Mouse (Mus musculus): Measurements from ENCODE around the gene Cntfr. TPM values are rescaled to one million over a fixed set of nuclear protein-coding genes. Genes with fewer than 3 reads are reported as not detected.

Gene Cntfr
- polyA plus RNA-seq, 1 experiment from 2014 or later = 37.1 TPM

DNA sequence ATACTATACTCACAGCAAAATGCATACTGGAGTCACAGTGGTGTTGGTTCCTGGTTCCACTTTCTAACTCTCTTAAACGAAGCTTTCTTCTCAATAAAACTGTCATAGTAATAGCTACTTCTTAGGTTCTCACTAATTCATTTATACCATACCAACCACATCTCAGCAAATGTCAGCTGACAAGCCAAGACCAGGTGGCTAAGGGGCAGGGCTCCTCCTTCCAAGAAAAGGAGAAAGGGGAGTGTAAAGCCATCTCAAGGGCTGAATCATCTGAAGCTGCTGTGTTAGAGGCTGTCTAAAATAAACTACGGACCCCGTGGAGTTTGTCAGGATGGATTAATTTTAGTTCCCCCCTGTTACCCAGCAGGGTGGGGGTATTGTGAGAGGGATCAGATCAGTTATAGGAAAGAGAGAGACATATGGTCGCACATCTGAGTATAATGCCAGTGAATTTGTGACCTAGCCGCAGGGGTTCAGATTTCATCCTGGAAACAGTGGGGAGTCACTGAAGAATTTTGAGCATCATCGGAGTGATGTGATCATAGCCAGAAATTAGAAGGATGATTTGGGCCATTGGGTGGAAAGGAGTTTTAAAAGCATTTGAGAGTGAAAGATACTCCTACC is 55.6 kb downstream of the Cntfr start:
- H3K4me2 ChIP-seq (ENCODE audit: low read depth, low read length, severe bottlenecking) = no peak overlapping the region
- H3K27me3 ChIP-seq (ENCODE audit: control insufficient read depth, insufficient read depth, low read length) = no peaks in the 10 kb centered on the region
- H3K4me3 ChIP-seq (ENCODE audit: low read depth, low read length) = no peak overlapping the region
- 78% methylated on average over 6 of the region's 6 CpGs for WGBS
- DNase-seq (ENCODE audit: low spot score) = no peak
- no peak for ATAC-seq (replicated peaks; ENCODE audit: low FRiP score)
- H3K9ac ChIP-seq (ENCODE audit: low read length) = no peak overlapping the region
- H3K36me3 ChIP-seq (ENCODE audit: control insufficient read depth, insufficient read depth, low read length) = no peaks in the 10 kb centered on the region
- no peaks in the 10 kb centered on the region for H3K9me3 ChIP-seq (ENCODE audit: control insufficient read depth, low read length)
- no peak overlapping the region for H3K27ac ChIP-seq (ENCODE audit: low read depth, low read length)
- peaks cover 9% of the 10 kb centered on the region; the same call in 1 of the 2 replicates for H3K4me1 ChIP-seq (replicated peaks; ENCODE audit: control insufficient read depth, insufficient read depth, low read length)

DNA sequence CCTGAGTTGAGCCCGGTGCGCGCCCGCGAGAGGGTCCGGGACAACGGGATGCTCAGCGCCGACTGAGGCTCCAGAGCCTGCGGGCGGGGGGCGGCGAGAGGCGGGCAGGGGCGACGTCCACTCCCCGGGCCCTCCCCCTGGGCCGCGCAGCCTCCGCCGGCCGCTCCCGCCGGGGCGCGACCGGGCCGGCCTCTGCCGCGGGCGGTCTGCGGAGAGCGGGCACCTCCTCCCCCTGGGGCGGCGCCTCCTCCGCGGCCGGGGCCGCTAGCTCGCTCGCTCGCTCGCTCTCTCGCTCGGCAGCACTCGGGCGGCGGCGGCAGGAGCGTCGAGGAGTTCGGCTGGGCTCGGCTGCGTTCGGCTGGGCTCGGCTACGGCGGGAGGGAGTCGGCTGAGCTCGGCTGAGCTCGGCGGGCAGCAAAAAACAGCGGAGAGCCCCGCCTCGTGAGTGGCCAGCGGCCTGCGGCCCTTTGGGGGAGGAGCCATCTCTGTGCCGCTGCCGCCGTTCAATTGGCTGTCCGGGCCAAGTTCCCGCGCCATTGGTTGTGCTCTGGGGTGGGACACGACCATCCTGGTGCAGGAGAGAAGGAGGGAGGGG is 56.9 kb downstream of the Cntfr start, which contains the start of gene Enho:
Enho (minus strand) TSS at position 412 of the 595 bp plus-strand sequence.
- Histone ChIP-seq H3K4me2 (ENCODE audit: low read depth, low read length, severe bottlenecking) (peak within 1 kb of the TSS; percentile 76), H3K4me1 (replicated peaks; ENCODE audit: control insufficient read depth, insufficient read depth, low read length) (peaks cover 9% of the 10 kb centered on the region; the same call in 1 of the 2 replicates), H3K27ac (ENCODE audit: low read depth, low read length) (peak within 1 kb of the TSS; percentile 60; the same call in 1 of the 2 replicates), H3K9ac (ENCODE audit: low read length) (peak within 1 kb of the TSS; percentile 93), H3K36me3 (ENCODE audit: control insufficient read depth, insufficient read depth, low read length) (no peaks in the 10 kb centered on the region), H3K9me3 (ENCODE audit: control insufficient read depth, low read length) (no peaks in the 10 kb centered on the region), H3K4me3 (ENCODE audit: low read depth, low read length) (peak within 1 kb of the TSS; percentile 65), H3K27me3 (ENCODE audit: control insufficient read depth, insufficient read depth, low read length) (no peaks in the 10 kb centered on the region)
- DNase-seq (ENCODE audit: low spot score) (peak; percentile 98), ATAC-seq (replicated peaks; ENCODE audit: low FRiP score) (peak; percentile 94)
- WGBS = under 1% methylated on average over 62 of the region's 74 CpGs

DNA sequence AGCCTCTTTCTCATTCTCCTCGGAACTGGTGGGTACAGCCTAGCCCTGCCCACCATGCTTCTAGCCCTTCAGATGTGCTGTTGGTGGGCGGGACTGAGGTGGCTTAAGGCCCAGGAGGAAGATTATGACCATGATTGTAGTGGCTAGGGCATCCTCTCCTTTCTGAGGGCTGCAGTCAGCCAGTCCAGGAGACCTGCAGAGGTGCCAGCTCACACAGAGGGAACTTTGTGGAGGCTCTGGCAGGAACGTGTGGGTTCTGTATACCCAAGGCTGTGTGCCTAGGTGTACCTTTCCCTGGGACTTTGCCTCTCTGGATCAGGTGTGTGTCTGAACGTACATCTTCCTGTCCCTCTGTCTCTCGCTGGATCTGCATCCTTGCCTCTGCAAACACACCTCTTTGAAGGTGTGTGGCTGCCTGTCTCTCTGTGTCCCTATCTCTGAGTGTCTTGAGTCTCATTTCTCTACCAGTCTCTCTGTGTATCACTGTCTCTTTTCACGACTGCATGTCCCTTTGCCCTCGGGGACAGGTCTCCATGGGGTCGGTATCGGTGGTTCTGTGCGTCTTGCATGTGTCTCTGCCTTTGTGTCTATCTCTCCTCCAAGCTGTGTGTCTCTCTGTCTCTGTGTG is 57.6 kb downstream of the Cntfr start:
- H3K9ac ChIP-seq (ENCODE audit: low read length) = peak overlapping the region; percentile 93
- H3K4me2 ChIP-seq (ENCODE audit: low read depth, low read length, severe bottlenecking) = peak overlapping the region; percentile 76
- H3K4me1 ChIP-seq (replicated peaks; ENCODE audit: control insufficient read depth, insufficient read depth, low read length) = peaks cover 9% of the 10 kb centered on the region; the same call in 1 of the 2 replicates
- no peaks in the 10 kb centered on the region for H3K27me3 ChIP-seq (ENCODE audit: control insufficient read depth, insufficient read depth, low read length)
- ATAC-seq (replicated peaks; ENCODE audit: low FRiP score) (no peak), DNase-seq (ENCODE audit: low spot score) (no peak)
- no peaks in the 10 kb centered on the region for H3K36me3 ChIP-seq (ENCODE audit: control insufficient read depth, insufficient read depth, low read length)
- peak overlapping the region; percentile 65 for H3K4me3 ChIP-seq (ENCODE audit: low read depth, low read length)
- H3K9me3 ChIP-seq (ENCODE audit: control insufficient read depth, low read length) = no peaks in the 10 kb centered on the region
- H3K27ac ChIP-seq (ENCODE audit: low read depth, low read length) = no peak overlapping the region
- 8% methylated on average over 10 of the region's 10 CpGs for WGBS

DNA sequence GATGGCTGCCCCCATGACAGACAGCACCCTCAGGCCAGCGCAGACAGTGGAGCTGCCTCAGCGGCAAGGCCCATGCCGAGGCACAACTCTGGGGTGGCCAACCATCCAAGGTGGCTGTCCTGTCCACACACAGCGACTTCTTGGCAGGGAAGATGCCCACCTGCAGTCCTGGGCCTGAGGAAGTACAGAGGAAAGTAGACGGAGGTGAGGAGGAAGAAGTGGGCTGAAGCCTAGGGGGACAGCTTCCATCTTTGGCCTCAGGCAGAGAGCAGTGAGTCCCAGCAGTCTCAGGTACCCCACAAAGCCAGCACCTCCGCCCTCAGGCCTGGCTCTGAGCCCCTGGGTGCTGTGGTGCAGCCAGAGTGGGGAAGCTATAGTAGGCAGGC is 58.1 kb downstream of the Cntfr start:
- Histone ChIP-seq H3K9me3 (ENCODE audit: control insufficient read depth, low read length) (no peaks in the 10 kb centered on the region), H3K36me3 (ENCODE audit: control insufficient read depth, insufficient read depth, low read length) (no peaks in the 10 kb centered on the region), H3K4me2 (ENCODE audit: low read depth, low read length, severe bottlenecking) (peak overlapping the region; percentile 76), H3K4me3 (ENCODE audit: low read depth, low read length) (peak overlapping the region; percentile 65), H3K27me3 (ENCODE audit: control insufficient read depth, insufficient read depth, low read length) (no peaks in the 10 kb centered on the region), H3K4me1 (replicated peaks; ENCODE audit: control insufficient read depth, insufficient read depth, low read length) (peaks cover 9% of the 10 kb centered on the region; the same call in 1 of the 2 replicates), H3K9ac (ENCODE audit: low read length) (peak overlapping the region; percentile 93; the same call in 1 of the 2 replicates), H3K27ac (ENCODE audit: low read depth, low read length) (no peak overlapping the region)
- DNase-seq (ENCODE audit: low spot score) (no peak), ATAC-seq (replicated peaks; ENCODE audit: low FRiP score) (no peak)
- WGBS = 87% methylated on average over 6 of the region's 6 CpGs

DNA sequence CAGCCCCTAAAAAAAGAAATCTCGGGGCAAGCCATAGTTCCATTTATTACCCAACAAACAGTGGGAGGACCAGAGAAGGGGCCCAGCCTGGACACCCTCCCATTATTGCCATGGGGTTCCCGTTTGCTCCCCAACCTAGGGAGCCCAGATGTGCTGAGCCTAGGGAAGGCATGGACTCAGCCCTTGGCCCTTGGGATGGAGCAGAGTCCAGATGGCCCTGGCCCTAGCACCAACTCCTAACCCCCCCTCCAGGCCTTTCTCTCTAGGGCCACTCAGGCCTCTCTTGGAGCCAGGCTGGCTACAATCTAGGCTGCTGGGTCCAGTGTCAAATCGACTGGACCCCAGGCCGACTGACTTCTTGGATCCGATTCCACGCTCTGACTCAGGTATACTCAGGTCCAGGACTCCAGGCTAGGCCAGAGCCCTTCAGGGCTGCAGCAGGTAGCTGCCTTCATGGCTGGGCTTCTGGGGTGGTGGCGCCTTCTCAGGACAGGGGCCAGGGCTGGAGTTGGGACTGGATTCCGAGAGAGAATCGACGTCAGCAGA is 58.6 kb downstream of the Cntfr start:
- H3K4me1 ChIP-seq (replicated peaks; ENCODE audit: control insufficient read depth, insufficient read depth, low read length) = peaks cover 9% of the 10 kb centered on the region; the same call in 1 of the 2 replicates
- H3K4me3 ChIP-seq (ENCODE audit: low read depth, low read length) = no peak overlapping the region
- no peak for ATAC-seq (replicated peaks; ENCODE audit: low FRiP score)
- no peak overlapping the region for H3K4me2 ChIP-seq (ENCODE audit: low read depth, low read length, severe bottlenecking)
- no peaks in the 10 kb centered on the region for H3K36me3 ChIP-seq (ENCODE audit: control insufficient read depth, insufficient read depth, low read length)
- no peak overlapping the region for H3K27ac ChIP-seq (ENCODE audit: low read depth, low read length)
- no peak overlapping the region for H3K9ac ChIP-seq (ENCODE audit: low read length)
- 94% methylated on average over 10 of the region's 10 CpGs for WGBS
- H3K9me3 ChIP-seq (ENCODE audit: control insufficient read depth, low read length) = no peaks in the 10 kb centered on the region
- DNase-seq (ENCODE audit: low spot score) = no peak
- no peaks in the 10 kb centered on the region for H3K27me3 ChIP-seq (ENCODE audit: control insufficient read depth, insufficient read depth, low read length)

DNA sequence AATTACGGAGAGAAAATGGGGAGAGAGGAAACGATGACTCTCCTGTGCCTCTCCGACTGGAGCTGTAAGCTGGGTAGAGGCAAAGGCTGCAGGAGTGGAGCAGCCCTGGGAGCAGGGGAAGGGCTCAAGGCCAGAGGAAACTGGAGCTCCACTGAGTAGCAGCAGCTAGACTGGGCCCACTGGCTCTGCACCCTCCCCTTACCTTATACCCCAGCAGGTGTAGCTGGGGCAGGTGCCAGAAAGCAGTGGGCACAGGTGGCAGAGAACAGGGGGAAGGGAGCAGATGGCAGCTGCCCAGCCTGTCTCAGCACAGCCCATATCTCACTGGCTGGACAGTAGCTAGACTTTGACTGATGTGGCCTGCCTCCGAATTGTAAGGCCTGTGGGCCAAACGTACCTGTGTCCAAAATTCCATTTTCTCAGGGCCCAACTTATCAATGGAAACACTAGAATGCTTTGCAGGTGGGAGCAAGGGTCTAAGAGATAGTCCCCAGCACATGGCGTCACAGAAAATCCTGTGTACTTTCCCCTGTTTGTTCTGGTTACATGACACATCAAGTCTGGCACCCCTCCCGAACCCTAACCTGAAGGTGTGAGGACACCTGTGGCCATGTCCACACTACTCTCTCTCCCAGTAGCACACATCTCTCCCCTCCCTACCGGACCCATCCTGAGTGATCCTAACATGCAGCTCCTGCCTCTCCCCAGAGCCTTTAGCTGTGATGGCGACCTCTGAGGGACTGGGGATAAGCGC is 59.8 kb downstream of the Cntfr start:
- Histone ChIP-seq H3K4me2 (ENCODE audit: low read depth, low read length, severe bottlenecking) (no peak overlapping the region), H3K27me3 (ENCODE audit: control insufficient read depth, insufficient read depth, low read length) (no peaks in the 10 kb centered on the region; the same call in 1 of the 2 replicates), H3K4me3 (ENCODE audit: low read depth, low read length) (no peak overlapping the region), H3K9ac (ENCODE audit: low read length) (no peak overlapping the region), H3K36me3 (ENCODE audit: control insufficient read depth, insufficient read depth, low read length) (no peaks in the 10 kb centered on the region), H3K9me3 (ENCODE audit: control insufficient read depth, low read length) (no peaks in the 10 kb centered on the region), H3K4me1 (replicated peaks; ENCODE audit: control insufficient read depth, insufficient read depth, low read length) (peaks cover 11% of the 10 kb centered on the region; the same call in 1 of the 2 replicates), H3K27ac (ENCODE audit: low read depth, low read length) (no peak overlapping the region)
- 88% methylated on average over 10 of the region's 10 CpGs for WGBS
- no peak for DNase-seq (ENCODE audit: low spot score)
- no peak for ATAC-seq (replicated peaks; ENCODE audit: low FRiP score)

DNA sequence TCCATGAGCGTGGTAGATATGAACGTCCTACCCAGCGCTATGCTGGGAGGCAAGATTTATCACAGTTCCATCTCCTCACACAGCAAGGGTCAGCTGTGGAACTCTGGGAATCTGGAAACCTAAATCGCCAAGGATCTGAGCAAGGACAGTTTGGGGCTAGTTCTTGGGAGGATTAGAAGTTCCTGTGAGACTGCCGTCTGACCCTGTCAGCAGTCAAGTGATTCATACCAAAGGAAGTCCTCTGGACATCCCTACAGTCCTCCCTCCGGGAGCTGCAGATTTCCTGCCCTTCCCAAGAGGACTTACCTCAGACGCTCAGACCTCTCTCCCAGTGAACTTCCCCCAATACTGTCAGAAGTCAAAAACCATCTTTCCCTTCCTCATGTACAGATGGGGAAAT is 60.5 kb downstream of the Cntfr start:
- Histone ChIP-seq H3K4me1 (replicated peaks; ENCODE audit: control insufficient read depth, insufficient read depth, low read length) (peaks cover 18% of the 10 kb centered on the region; the same call in 1 of the 2 replicates), H3K4me2 (ENCODE audit: low read depth, low read length, severe bottlenecking) (no peak overlapping the region), H3K27me3 (ENCODE audit: control insufficient read depth, insufficient read depth, low read length) (no peaks in the 10 kb centered on the region; the same call in 1 of the 2 replicates), H3K27ac (ENCODE audit: low read depth, low read length) (no peak overlapping the region), H3K9me3 (ENCODE audit: control insufficient read depth, low read length) (no peaks in the 10 kb centered on the region), H3K36me3 (ENCODE audit: control insufficient read depth, insufficient read depth, low read length) (no peaks in the 10 kb centered on the region), H3K4me3 (ENCODE audit: low read depth, low read length) (no peak overlapping the region), H3K9ac (ENCODE audit: low read length) (no peak overlapping the region)
- ATAC-seq (replicated peaks; ENCODE audit: low FRiP score) (no peak), DNase-seq (ENCODE audit: low spot score) (no peak)
- 73% methylated on average over 7 of the region's 7 CpGs for WGBS

DNA sequence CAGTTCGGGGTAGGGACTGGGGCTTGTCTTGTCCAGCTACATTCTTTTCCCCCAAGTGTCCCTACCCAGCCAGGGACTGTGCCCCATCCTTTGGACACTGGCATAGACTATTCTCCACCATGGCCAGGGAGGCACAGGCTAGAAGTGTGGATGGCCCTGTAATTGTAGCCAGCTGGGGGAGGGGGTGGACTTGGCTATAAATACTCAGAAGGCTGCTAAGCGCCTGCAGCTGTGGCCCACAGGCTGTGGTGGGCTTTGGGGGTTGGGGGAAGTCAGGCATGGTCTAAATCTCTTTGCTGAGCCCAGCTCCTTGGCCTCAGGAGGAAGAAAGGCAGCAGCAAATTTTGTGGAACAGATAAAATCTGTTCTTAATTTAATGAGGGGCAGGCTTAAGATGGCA is 61.0 kb downstream of the Cntfr start:
- Histone ChIP-seq H3K27me3 (ENCODE audit: control insufficient read depth, insufficient read depth, low read length) (no peaks in the 10 kb centered on the region; the same call in 1 of the 2 replicates), H3K9ac (ENCODE audit: low read length) (0 out of 2 replicates have a peak overlapping the region, but pooled peaks have one; percentile 21), H3K4me3 (ENCODE audit: low read depth, low read length) (no peak overlapping the region), H3K4me1 (replicated peaks; ENCODE audit: control insufficient read depth, insufficient read depth, low read length) (peaks cover 22% of the 10 kb centered on the region), H3K36me3 (ENCODE audit: control insufficient read depth, insufficient read depth, low read length) (no peaks in the 10 kb centered on the region), H3K27ac (ENCODE audit: low read depth, low read length) (no peak overlapping the region), H3K9me3 (ENCODE audit: control insufficient read depth, low read length) (no peaks in the 10 kb centered on the region), H3K4me2 (ENCODE audit: low read depth, low read length, severe bottlenecking) (no peak overlapping the region)
- ATAC-seq (replicated peaks; ENCODE audit: low FRiP score) (no peak), DNase-seq (ENCODE audit: low spot score) (no peak)
- WGBS = 60% methylated on average over 2 of the region's 2 CpGs

Data from forebrain, embryonic 11.5 days (tissue).